Mouse (Mus musculus): ENCODE results near the gene 1700113H08Rik.

Gene 1700113H08Rik

DNA sequence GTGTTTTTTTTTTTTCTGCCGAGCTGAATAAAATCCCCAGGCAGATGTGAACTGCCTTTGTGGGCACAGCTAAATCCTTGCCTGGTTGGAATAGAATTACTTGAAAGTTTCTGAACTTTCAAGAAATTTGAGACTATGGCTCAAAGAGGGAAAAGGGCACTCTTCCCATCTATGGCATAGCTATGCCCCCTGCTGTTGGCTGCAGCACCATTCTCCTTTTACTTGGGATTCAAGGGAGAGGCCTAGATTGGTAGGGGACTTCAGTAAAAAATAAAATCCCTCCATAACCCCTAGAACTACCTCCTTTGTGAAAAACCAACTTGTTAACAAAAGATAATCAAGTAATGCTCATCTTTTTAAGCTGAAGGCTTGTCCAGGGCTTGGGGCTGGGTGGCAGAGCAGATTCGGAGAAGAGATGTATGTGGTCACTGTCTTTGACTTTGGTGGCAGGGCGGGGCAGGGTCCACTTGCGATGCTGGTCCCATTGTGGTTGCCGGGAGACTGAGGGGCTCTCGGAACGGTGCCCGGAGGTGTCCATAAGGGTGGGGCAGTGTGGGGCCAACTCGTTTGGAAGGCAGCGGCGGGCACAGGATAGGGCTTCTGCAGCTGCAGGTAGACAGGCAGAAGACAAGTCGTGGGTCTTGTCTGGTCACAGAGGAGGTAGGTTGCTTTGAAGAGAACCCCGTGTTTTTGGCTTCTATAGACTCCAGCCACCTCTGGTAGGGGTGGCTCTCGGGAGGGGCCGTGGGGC, at the start of gene 1700113H08Rik:
TSS of gene 1700113H08Rik (plus strand) at position 546 of the 751 bp plus-strand sequence.
- peak in 1 of 2 experiments; percentile 13 for DNase-seq

DNA sequence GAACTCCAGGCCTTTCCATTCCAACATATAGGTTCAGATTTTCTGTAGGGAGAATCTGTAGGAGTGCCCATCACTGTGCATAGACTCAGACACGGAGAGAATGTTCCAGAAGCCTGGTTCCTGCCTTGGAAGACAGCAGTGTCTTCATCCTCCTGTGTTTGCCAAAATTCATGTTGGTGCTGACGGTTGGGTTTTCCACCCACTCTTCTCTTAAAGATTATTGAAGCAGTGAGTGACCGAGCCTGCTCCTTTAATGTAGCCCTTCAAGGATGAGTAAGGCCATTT, 49.7 kb upstream of the 1700113H08Rik start:
- DNase-seq = no peak

DNA sequence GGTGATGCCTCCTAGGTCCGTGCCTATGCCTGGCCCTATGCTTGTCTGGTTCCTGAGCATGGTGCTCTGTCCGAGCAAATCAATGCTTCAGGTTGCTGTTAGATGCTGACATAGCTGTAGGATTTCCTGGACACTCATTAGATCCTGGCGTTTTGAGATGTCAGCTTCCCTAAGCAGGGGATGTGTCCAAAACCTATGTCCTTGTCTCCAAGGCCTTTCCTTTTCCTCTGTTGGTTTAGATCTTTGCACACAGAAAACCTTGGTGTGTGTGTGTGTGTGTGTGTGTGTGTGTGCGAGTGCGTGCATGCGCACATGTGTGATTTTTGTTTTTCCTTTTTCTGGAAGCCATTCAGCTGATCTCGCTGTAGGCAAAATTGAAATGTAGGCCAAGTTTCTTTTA, 45.8 kb upstream of the 1700113H08Rik start:
- no peak for DNase-seq

DNA sequence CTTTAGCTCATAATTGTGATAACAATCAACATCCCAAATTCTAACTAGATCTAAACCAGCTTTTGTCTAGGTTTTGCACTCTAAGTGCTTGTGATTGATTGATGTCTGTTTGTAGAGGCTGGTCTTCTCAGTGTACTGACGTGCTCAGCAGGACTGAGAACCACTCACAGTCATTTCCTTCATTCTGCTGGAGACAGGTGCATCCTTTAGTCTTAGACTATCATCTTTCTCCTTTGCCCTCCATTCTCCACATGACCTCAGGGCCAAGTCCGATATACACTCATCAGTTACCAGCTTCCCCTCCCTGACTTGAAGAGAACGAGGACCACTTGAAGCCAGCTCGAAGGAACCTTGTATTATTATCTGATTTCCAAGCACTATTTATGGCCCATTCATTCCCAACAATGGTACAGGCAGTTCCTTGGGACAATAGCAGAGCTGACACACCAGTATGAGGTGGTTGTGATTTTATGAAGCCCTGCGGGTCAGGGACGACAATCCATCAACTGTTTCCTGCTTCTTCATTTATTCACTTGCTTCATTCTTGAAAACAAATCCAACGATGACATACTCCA, 43.4 kb upstream of the 1700113H08Rik start:
- no peak for DNase-seq

DNA sequence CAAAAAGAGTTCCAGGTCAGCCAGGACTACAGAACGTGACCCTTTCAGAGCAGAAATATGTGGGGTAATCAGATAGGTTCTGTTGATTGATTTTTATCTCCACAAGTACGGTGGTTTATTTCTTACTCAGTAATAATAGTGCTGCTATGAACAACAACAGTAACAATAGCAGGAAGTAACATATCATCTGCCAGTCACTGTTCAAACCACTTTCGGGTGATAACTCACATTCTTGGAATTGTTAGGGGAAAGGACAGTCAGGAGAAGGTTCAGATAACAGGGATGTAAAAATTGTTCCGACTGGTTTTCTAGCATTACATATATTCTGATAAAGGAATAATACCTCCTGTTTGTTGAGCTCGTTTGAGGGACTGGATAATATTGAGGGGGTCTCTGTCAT, 42.4 kb upstream of the 1700113H08Rik start:
- DNase-seq = no peak

DNA sequence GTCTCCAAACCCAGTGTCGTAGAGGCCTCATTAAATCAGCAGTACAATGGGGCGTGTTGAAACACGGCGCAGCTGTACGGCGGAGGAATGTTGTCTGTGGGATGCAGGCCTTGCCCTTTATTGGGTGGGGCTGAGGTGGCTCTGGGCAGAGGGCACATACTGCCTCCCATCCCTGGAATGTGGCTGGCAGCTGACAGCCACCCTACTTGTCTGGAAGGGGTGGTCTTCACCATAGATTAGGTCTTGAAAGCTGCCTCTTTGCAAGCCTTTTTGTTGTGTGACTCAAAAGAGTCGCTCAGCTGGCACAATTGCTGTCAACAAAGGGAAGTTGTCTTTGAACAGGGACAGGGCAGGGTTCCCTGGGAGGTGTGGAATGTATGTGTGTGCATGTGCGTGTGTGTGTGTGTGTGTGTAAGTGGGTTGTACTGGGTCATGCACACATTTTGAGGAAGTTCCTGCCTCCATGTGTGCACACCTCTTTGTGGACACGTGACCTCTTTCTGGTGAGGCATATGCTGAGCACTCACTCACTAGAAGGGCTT, 41.6 kb upstream of the 1700113H08Rik start:
- DNase-seq = no peak

DNA sequence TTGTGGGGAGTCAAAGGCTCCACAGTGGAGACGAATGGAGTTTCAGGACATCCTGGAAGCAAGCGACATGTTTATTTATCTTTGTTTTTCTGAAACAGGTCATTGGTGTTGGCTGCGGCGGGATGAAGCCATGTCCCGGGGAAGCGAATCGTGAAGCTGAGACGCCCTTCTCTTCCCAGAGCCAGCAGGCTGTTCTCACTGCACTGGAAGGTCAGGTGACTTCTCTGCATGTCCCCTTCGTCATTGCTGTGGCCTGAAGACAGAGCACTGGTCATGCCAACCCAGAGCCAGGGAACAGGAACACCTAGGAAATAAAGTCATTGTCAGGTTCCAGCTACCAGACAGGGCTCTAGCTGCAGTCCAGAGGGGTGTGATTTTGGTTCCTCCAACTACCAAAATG, 39.0 kb upstream of the 1700113H08Rik start:
- DNase-seq = no peak

DNA sequence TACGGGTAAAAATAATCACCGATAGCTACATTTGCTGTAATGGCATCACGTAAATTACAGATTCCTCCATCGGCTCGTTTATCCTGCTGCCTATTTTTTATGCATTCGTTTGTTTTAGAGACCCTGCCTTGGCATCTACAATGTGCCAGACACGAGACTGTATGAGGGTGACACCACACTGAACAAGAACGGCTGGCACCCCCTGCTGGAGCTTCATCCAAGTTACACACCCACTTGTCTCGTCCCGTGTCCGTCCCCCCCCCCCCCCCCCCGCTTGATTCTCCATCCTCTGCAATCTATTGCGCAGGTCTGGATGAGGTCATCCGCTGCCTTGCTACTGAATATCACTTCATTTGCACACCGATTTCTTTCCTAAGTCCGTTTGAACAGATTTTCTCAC, 37.1 kb upstream of the 1700113H08Rik start:
- peak; percentile 41 to 54 for DNase-seq

DNA sequence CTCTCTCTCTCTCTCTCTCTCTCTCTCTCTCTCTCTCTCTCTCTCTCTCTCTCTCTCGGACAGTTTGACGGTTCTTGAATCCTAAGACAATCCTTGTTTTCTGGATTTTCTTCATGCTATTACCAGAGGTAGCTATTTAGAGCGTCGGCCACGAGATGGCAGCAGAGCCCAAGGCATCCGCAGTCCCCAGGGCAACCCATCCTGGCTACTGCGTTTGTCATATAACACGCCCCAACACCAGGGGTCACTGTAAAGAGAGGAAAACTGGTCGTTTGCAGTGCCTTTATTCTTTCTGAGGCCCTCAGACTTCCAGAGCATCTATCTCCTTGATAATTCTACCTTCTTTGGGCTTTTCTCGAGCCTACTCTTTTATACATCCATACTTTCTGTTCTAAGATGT, 33.0 kb upstream of the 1700113H08Rik start:
- peak; percentile 77 to 78 for DNase-seq

DNA sequence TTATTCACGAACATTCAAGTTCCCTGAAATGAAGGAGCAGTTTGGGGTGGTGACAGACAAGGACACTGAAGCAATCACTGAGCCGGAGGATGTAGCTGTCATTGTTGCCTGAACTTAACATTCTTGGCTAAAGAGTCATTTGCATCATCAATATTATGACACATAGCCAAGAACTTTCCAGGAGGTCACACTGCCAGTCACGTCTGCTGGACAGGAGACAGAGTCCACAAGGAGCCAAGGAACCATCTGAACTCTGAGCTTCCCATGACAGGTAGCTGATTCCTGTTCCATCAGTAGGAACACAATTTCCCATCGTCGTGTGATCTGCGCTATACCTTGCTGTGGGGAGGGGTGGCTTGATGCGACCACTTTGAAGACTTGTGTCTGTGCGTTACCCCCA, 25.1 kb upstream of the 1700113H08Rik start:
- no peak for DNase-seq

DNA sequence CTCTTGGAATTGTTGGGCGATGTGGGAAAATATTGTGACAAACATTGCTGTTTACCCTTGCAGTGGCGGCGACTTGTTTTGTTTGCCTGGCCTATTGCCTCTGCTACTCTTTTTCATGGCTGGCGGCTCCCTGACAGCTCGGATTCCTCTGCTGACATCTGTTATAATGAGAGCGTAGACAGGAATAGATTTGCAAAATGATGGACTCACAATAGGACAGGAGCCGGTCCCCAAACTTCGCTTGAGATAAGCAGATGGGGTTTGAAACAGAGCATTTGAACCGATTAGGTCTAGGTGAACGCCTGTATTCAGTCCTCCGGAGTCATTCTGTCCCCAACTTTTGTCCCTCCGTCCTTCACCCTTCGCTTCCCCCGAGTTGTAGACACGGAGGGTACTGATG, 22.0 kb upstream of the 1700113H08Rik start:
- DNase-seq = no peak

DNA sequence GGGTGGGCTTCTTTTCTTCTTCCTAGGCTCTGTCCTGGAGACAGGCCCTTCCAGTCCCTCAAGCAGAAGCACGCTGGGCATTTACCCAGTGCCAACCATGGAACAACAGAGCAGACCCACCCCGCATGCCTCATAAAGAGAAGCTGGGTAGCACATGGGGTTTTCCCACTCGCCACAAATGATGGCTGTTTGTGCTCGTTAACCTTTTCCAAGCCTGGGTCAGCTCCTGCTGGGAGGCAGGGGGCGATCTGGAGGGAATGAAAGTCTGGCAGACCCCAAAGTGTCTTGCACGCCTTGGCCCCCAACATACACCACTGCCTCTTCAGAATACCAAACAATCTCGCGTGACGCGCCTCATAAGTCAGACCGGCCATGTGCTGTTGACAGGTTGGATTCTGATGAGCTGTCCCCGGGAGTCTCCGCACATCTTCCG, 21.6 kb upstream of the 1700113H08Rik start:
- no peak for DNase-seq

DNA sequence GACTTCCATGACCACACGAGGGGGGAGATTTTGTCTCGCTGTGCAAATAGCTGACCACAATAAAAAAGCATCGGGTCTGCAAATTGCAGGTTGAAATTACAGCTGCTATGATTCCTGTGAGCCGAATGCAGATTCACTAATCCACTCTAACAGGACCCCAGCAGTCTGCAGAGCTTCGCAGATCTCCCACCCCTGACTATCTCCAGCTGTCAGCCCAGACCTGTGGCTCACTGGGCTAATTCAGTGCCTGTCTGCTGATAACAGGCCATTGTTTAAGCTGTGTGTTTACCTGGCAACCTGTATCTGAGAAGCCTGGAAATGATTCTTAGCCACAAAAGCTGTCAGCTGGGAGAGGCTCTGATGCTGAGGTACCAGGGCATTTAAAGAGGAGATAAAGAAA, 20.8 kb upstream of the 1700113H08Rik start:
- DNase-seq = no peak

DNA sequence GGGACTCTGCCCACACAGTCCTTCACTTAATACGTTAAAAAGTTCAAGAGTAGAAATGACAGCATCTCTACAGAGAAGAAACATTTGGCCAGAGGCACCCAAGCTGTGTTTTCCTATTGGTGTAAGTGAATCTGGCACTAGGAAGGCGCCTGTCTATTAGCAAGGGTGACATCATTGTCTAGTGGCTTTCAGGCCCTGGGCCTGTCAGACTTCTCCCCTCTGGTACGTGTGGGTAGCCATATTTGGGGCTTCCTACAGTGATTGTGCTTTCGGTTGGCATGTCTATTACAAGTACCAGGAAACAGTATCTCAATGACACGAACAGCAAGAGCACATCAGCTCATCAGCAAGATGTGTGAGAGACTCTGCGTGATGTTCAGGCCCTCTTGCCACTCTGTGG, 18.5 kb upstream of the 1700113H08Rik start:
- DNase-seq = no peak

DNA sequence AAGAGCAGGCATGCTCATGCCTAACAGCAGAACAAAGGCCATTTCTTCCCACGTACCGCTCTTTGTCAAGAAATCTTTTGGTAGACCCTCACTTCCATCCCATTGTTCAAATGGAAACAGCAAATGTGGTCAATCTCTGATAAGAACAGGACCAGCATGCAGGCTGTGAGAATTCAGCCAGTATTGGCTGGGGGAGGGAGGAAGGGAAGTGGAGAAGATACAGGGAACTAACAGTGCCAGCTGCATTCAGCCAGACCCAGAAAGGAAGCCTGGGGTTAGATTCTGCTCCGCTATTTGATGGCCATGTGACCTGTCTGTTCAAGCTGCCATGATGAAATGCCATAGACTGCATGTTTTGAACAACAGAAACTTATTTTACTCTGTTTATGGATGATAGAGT, 18.0 kb upstream of the 1700113H08Rik start:
- no peak for DNase-seq

DNA sequence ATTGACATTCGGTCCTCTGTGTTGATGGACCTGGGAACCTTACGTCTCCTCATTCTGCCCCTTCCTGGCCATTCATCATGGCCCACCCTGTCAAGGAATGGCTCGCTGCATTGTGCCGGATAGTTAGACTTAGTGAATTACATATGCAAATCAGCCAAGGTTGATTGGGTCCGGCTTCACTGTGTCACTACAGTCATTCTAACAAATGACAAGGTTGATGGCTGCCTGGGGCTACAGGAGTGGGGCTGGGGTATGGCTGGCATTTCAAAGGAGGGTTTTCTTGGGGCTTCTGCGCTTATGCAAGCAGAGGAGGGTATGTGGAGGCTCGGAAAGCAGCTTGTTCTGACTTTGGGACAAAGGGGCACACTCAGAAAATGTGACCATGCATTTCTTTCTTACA, 16.6 kb upstream of the 1700113H08Rik start:
- no peak for DNase-seq

DNA sequence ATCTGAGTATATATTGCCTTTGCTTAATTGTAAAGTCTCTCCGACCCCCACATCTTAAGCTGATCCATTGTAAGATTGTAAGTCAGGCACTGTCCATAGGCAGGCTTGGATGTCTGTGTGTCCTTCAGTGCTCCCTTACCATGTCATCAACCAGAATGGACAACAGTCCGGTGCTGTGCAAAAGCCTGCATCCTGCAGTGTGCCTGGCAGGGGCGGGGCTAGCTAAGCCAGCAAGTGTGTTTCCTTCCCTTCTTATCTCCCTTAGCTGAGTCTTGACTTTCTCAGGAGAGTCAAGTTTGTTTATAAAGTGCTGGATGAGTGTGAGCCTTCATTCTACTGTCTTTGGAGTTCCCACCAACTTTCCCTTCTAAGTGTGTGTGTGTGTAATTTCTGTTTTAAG, 12.6 kb upstream of the 1700113H08Rik start:
- no peak for DNase-seq

DNA sequence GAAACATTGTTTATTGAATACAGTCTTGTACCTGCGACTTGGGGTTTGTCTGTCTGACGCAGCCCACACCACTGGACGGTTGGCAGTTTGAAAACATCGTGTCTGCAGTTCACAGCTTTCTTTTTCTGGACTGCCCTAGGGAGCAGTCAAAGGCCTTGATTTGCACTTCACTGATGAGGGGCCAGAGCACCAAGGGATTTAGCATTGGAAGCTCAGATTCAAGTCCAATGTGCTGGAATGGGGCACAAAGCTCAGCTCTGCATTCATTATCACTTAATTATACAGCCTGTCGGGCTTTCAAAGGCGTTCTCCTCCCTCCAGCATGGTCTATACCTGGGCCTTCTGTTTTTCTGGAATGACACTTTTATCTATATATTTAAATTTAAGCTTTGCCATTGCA, 11.4 kb upstream of the 1700113H08Rik start:
- no peak for DNase-seq

DNA sequence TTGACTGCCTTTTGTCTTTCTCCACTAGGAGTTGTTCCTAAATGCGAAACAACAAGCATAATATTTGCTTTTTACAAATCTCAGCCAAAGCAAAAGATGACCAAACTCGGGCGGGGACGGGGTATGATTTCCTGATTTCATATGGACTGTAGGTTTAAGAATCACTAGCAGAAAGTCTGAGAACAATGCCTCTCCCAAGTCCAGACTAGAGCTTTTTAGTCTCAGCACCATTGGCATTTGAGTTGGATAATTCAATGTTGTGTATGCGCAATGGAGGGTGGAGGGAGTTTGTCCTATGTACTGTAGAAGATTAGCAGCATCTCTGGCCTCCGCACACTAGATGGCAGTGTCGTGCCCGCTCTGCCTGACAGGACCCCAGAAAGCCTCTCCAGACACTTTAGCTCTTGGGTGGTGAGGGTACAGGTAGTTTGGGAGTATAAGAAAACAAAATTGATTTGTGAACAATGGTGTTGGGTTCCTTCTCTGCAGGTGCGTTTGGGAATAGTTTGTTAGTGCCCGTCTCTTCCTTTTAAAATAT, 10.8 kb upstream of the 1700113H08Rik start:
- no peak for DNase-seq

DNA sequence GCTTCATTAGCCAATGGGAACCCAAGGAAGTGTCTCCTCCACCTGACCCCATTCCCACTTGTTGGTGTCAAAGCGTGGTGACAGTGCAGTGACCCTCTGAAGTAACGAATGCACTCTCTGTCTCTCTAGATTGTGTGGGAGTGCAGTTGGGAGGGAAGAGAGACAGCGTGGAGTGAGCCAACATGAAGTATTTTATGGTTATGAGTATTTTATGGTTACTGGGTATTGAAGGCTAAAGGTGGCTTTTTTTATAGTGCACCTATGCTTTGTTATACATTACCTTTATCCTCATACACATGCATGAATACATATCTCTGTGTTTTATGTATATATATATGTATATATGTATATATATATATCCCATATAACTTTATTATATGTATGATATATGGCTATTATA, 8.7 kb upstream of the 1700113H08Rik start:
- no peak for DNase-seq

DNA sequence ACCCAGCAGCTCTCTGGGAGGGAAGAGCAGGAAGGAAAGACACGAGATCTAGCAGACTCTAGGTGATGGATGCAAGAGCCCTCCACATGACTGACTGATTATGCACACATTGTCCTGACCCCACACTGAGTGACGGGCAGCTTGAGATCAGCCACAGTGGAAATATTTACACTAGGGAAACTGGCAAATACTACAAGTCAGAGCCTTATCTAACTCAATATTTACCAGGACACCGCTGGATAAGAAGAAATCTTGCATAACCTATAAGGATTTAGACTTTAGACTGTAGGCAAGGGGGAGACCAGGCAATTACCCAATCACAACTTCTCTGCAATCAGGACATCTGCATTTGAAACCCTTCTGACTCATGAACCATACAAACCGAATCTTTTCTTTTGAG, 6.1 kb upstream of the 1700113H08Rik start:
- DNase-seq = no peak

DNA sequence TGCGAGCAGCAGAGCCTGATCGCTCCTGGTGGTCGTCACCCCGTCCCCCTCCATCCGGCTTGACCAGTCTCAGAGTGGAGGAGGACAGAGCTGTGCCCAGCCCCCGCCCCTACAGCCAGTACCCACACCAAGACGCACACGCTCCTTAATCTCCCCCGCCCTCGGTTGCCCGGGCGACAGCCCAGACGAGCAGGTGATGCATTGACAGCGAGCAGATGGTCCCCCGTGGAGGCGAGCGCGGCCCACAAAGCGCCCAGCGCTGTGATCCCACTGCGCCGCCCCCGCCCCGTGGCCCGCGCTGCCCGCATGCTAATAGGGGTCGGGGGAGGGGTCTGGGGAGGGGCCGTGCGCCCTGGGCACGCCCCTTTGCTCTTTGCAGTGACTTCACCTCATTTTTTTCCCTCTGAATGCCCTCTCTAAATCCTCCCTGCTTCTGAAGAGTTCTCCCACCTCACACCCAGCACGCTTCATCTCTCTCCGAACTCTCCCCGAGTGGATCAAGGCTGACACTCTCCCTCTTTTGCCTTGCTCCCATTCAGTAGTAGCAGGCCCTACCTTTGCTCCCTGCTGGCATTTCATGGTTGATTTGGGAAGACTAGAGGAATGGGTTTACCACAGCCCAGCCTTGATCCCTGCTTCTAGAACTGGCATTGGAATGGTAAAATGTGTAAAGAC, 543 bp downstream of the 1700113H08Rik start:
- DNase-seq = peak; percentile 60 to 64

DNA sequence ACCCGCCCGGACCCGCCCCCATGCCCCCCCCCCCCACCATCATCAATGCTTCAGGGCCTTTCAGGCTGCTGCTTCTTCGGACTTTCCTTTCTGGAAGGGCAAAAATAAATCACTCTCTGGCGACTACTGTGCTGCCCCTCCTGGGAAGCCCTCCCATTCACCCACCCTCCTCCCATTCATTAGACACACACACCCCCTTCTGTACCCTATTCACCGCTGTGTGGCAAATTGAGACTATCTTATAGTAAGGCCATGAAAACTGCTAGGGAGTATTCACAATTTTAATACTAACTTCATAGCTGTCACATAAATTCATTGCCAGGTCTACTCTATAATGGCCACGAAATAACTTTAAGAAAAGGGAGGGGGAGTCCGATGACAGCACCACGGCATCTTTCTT, 1.1 kb downstream of the 1700113H08Rik start:
- DNase-seq = no peak

DNA sequence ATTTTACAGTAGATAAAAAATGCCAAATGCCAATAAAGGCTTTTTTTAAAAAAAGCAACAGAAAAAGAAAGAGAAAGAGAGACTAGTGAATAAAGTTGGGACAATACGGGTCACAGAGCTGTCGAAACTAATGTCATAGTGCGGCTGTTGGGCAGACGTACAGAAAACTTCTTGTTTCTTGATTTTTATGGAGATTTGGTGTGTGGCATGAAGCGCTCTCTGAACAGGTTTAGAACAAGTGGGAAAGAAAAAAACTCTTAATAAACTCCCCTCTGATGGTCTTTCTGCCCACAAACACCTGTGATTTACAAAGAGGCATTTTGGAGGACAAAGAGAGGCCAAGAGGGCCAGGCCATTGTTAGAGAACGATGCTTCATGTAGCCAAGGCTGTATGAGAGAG, 1.6 kb downstream of the 1700113H08Rik start:
- DNase-seq = no peak
